Mouse (Mus musculus): ENCODE data around the gene Abcc12.

GRCm38 (mm10) chr8:86555564-86555963 is 24.9 kb downstream of the Abcc12 start:
- no peak for TF ChIP-seq CTCF (IDR thresholded peaks at IDR 0.05; ENCODE audit: low read depth, low read length)
- no peak for TF ChIP-seq POLR2AphosphoS5 (IDR thresholded peaks at IDR 0.05; ENCODE audit: insufficient replicate concordance, low read depth, low read length)
- no peak for TF ChIP-seq GATA1 (IDR thresholded peaks at IDR 0.05; ENCODE audit: borderline replicate concordance, low read length)
- no peak for TF ChIP-seq TAL1 (conservative IDR thresholded peaks at IDR 0.05; ENCODE audit: low read depth, low read length)
